Mouse (Mus musculus) liver, postnatal 0 days (tissue): ENCODE results near the gene Mroh2a. TPM values are rescaled to one million over a fixed set of nuclear protein-coding genes. Genes with fewer than 3 reads are reported as not detected.

ENCODE experiments used
- ATAC-seq: fragments of 200-750 bp; cut with Nextera tagmentation; 2 replicates; pipeline ENCODE4 v1.8.0; 2017; ENCODE audit warnings: mild to moderate bottlenecking, moderate library complexity
- DNase-seq: peaks from one replicate; pipeline ENCODE4 v3.0.0-alpha.2; 2016
- H3K27ac ChIP-seq: fragments of 300-500 bp; sonication (generic); 2 replicates; pipeline ENCODE4 v1.5.1; 2014; ENCODE audit warnings: antibody characterized with exemption, moderate library complexity, mild to moderate bottlenecking, low read depth
- H3K27me3 ChIP-seq: fragments of 300-500 bp; sonication (generic); 2 replicates; pipeline ENCODE4 v1.6.1; 2014; ENCODE audit warnings: low read length, control low read depth, mixed read lengths; ENCODE audit not compliant: insufficient read depth
- H3K36me3 ChIP-seq: fragments of 300-500 bp; sonication (generic); replicated peaks from 2 replicates; pipeline ENCODE4 v1.6.1; 2014; ENCODE audit warnings: mild to moderate bottlenecking, control low read depth, low read length, moderate library complexity, mixed read lengths; ENCODE audit not compliant: insufficient read depth
- H3K4me1 ChIP-seq: fragments of 300-500 bp; sonication (generic); 2 replicates; pipeline ENCODE4 v1.6.1; 2014; ENCODE audit warnings: antibody characterized with exemption, mild to moderate bottlenecking, control low read depth; ENCODE audit not compliant: insufficient read depth
- H3K4me2 ChIP-seq: fragments of 300-500 bp; sonication (generic); 2 replicates; pipeline ENCODE4 v1.6.1; 2014; ENCODE audit warnings: low read depth, mild to moderate bottlenecking, low read length, moderate library complexity, mixed read lengths
- H3K4me3 ChIP-seq: fragments of 300-500 bp; sonication (generic); 2 replicates; pipeline ENCODE4 v1.5.1; 2014; ENCODE audit warnings: low read depth, low read length
- H3K9ac ChIP-seq: fragments of 300-500 bp; sonication (generic); replicated peaks from 2 replicates; pipeline ENCODE4 v1.6.1; 2014; ENCODE audit warnings: mild to moderate bottlenecking, moderate library complexity
- H3K9me3 ChIP-seq: fragments of 300-500 bp; sonication (generic); 2 replicates; pipeline ENCODE4 v1.6.1; 2016; ENCODE audit warnings: mild to moderate bottlenecking, control low read depth, low read length, mixed read lengths
- CTCF ChIP-seq: sonication (generic); IDR thresholded peaks from 2 replicates; pipeline ENCODE4 v1.5.1; 2016; ENCODE audit warnings: antibody characterized with exemption, low read depth
- EP300 ChIP-seq: IDR thresholded peaks from 2 replicates; pipeline ENCODE4 v1.6.1; 2016; ENCODE audit warnings: antibody characterized with exemption, low read depth, mild to moderate bottlenecking
- WGBS: fragments of 180-500 bp; shearing (Covaris S2); extraction: QIAGEN DNeasy Blood & Tissue Kit; methylation state at CpG from one replicate; pipeline ENCODE4 v1.1.7; 2014; ENCODE audit not compliant: insufficient replicate concordance; 5-methylcytosine and 5-hydroxymethylcytosine counted together
- polyA plus RNA-seq: library from polyadenylated mRNA; unstranded; fragments of >200 nt; fragmentation: Nextera tagmentation; extraction: Ambion mirVana; gene quantifications from 2 replicates; pipeline ENCODE4 v1.2.1, GENCODE M21; 2015

Mroh2a gene
- 0.61 and 0.66 TPM in 2 replicates for polyA plus RNA-seq

DNA sequence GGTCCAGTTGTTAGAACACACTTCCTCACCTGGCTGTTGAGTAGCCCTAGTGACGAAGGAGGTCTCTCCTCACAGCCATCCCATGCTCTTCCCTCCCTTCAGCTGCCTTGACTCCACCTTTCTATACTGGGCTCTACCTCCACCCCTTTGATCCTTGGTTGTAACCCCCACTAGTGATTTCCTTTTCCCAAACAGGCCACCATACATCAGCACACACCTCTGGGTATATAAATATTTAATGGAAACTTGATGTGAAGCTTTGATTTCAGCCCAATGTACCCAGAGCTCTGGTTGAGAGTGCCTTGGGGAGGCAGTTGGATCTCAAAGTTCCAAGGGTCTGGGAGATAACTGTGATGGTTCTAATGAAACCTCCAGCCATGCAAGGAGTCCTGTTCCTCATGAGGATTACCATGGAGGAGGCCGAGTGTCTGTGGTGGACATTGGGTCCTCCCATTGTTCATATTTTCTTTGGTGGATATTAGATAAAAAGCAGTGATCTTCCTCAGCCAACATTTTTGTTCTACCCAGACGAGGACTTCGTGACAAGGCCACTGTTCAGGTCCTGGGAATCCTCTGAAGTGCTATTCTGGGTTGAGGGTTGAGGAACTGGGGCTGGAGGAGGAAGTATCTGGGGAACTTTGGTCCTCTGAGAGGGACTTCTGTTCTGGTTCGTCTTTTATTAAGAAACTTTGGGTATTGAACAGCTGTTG lies at the start of gene Mroh2a:
TSS of gene Mroh2a (plus strand) at position 317 of the 710 bp plus-strand sequence.
- no peaks in the 10 kb centered on the region for H3K27me3 ChIP-seq
- no peak within 1 kb of the TSS for H3K4me2 ChIP-seq
- TF ChIP-seq CTCF (no peak), EP300 (no peak)
- H3K9ac ChIP-seq = no peak within 1 kb of the TSS
- no peak within 1 kb of the TSS for H3K4me3 ChIP-seq
- peak; percentile 33 for DNase-seq
- H3K4me1 ChIP-seq = no peaks in the 10 kb centered on the region
- H3K27ac ChIP-seq = no peak within 1 kb of the TSS
- WGBS = 47% methylated on average over 5 of the region's 5 CpGs
- ATAC-seq = no peak
- peaks cover 17% of the 10 kb centered on the region for H3K9me3 ChIP-seq
- H3K36me3 ChIP-seq = no peaks in the 10 kb centered on the region

DNA sequence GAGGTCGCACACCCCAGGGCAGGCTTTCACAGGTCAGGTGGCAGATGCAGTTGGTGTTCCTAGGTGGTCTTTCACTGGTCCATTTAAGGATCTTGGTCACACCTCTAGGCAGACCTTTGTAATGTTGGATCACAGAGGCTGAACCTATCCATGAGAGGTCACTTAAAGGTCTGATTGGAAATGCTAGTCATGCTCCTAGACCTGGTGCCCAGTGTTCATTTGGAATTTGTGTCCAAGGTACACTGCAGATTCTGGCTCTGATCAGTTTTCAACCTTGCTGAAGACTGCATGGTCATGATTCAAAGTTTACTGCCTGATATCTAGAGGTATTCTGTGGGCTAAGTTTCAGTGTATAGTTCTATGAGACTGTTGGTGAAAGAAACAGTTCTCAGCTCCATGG lies 47.1 kb upstream of the Mroh2a start:
- Histone ChIP-seq H3K4me2 (no peak overlapping the region), H3K27me3 (no peaks in the 10 kb centered on the region), H3K27ac (peak overlapping the region; percentile 41; the same call in 1 of the 2 replicates), H3K36me3 (no peaks in the 10 kb centered on the region), H3K4me3 (no peak overlapping the region), H3K9me3 (peaks cover 11% of the 10 kb centered on the region), H3K4me1 (no peaks in the 10 kb centered on the region), H3K9ac (no peak overlapping the region)
- DNase-seq = no peak
- WGBS = 50% methylated on average over 1 of the region's 1 CpGs
- ATAC-seq = peak; percentile 75
- TF ChIP-seq EP300 (no peak), CTCF (no peak)

DNA sequence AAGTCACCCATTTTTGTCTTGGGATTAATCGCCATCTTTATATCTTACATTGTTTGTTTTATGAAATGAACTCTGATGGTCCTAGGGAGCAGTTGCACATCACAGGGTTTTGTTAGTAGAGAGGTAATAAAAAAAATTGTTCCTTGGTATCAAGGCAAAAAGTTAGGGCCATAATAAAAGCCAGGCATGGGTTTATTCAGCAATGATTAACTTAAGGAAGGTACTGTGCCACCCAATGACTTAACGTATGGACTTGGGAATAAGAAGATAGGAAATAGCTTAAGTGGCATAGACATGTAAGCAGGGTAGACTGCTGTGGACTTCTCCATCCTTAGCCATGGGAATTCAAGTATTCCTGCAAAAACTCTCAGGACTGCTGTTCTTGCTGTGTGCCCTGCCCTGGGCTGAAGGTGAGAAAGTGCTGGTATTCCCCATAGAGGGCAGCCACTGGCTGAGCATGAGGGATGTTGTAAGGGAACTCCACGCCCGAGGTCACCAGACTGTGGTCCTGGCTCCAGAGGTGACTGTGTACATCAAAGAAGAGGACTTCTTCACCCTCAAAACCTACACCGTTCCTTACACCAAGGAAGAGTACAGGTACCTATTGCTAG lies 40.4 kb upstream of the Mroh2a start:
- H3K27me3 ChIP-seq = no peaks in the 10 kb centered on the region
- no peaks in the 10 kb centered on the region for H3K9me3 ChIP-seq
- WGBS = 73% methylated on average over 5 of the region's 5 CpGs
- DNase-seq (no peak), ATAC-seq (no peak)
- no peak overlapping the region for H3K27ac ChIP-seq
- no peaks in the 10 kb centered on the region for H3K4me1 ChIP-seq
- no peak overlapping the region for H3K9ac ChIP-seq
- no peaks in the 10 kb centered on the region for H3K36me3 ChIP-seq
- TF ChIP-seq CTCF = no peak
- TF ChIP-seq EP300 = no peak
- no peak overlapping the region for H3K4me2 ChIP-seq
- H3K4me3 ChIP-seq = no peak overlapping the region

DNA sequence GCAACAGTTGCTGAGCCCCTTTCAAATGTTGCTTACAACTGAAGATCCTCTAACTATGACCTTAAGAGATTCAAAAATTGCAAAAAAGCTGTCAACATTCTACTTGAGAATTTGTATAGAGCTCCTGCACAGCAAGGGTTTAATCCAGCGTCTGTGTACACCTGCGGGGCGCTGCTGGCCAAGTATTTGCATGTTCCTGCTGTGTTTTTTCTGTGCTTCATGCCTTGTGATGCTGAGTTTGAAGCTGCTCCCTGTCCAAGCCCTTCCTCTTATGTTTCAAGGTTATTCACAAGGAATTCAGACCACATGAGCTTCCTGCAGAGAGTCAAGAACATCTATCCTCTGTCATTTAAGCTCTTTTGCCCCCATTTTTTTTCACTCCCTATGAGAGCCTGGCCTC lies 34.6 kb upstream of the Mroh2a start:
- ATAC-seq (no peak), DNase-seq (no peak)
- H3K27ac ChIP-seq = no peak overlapping the region
- WGBS = 68% methylated on average over 3 of the region's 3 CpGs
- H3K4me2 ChIP-seq = no peak overlapping the region
- no peak overlapping the region for H3K4me3 ChIP-seq
- no peak overlapping the region for H3K9ac ChIP-seq
- H3K27me3 ChIP-seq = no peaks in the 10 kb centered on the region
- H3K9me3 ChIP-seq = no peaks in the 10 kb centered on the region
- TF ChIP-seq CTCF (no peak), EP300 (no peak)
- H3K4me1 ChIP-seq = no peaks in the 10 kb centered on the region
- H3K36me3 ChIP-seq = no peaks in the 10 kb centered on the region

DNA sequence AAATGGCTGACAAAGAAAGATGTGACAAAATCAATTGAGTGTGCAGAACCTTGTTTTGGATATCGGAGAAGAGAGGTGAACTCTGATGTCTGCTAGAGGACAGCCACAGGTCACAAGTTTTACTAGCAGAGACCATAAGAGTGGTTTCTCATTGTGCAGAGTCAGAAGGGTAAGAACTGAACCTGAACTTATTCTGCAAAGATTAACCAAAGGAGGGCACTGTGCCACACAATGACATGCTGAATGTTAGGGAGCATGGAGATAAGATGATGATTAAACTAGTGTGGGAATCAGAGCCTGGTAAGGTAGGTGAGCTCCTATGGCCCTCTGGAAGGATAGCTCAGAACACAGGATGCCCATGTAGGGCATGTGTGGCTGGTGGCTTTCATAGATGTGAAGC lies 31.1 kb upstream of the Mroh2a start:
- ATAC-seq (no peak), DNase-seq (no peak)
- Histone ChIP-seq H3K9ac (no peak overlapping the region), H3K36me3 (no peaks in the 10 kb centered on the region), H3K27ac (no peak overlapping the region), H3K4me3 (no peak overlapping the region), H3K27me3 (no peaks in the 10 kb centered on the region), H3K4me1 (no peaks in the 10 kb centered on the region), H3K9me3 (no peaks in the 10 kb centered on the region), H3K4me2 (no peak overlapping the region)
- TF ChIP-seq CTCF (no peak), EP300 (no peak)
- 83% methylated on average over 1 of the region's 1 CpGs for WGBS

DNA sequence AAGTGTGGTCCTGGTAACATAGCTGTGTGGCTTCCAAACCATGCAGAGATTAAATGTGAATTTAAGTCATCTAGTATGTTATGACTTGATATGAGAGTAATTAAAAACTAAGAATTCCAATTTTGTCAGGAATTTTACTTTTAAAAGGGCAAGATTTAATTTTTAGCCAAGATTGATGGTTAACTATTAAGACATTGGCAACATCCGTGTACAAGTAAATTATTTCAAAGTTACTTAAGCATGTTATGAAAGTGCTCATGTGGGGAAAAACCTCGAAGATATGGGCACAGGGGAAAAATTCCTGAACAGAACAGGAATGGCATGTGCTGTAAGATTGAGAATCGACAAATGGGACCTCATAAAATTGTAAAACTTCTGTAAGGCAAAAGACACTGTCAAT lies 29.3 kb upstream of the Mroh2a start:
- no peak for ATAC-seq
- Histone ChIP-seq H3K27ac (no peak overlapping the region), H3K36me3 (no peaks in the 10 kb centered on the region), H3K27me3 (no peaks in the 10 kb centered on the region), H3K9me3 (no peaks in the 10 kb centered on the region), H3K4me1 (no peaks in the 10 kb centered on the region), H3K4me2 (no peak overlapping the region), H3K9ac (no peak overlapping the region), H3K4me3 (no peak overlapping the region)
- TF ChIP-seq EP300 (no peak), CTCF (no peak)
- no peak for DNase-seq
- 68% methylated on average over 3 of the region's 3 CpGs for WGBS
